Mouse (Mus musculus): ENCODE measurements at regions not wholly inside any gene's neighbourhood (a gene's known extent, or its start where the extent isn't known, plus 50 kb on each side); places are given as distances from the start of the nearest gene placed in this dataset.

- H3K9me3 ChIP-seq (ENCODE audit: control insufficient read depth, insufficient read depth, low read depth, low read length): no peaks in the 10 kb centered on the region; the same call in 1 of the 2 replicates
- TF ChIP-seq ZNF384 (IDR thresholded peaks at IDR 0.05; ENCODE audit: low read depth, low read length) (no peak), MAFK (IDR thresholded peaks at IDR 0.05; ENCODE audit: insufficient read depth, low read depth, low read length) (no peak), CHD2 (IDR thresholded peaks at IDR 0.05; ENCODE audit: low read depth, low read length) (no peak), HCFC1 (IDR thresholded peaks at IDR 0.05; ENCODE audit: borderline replicate concordance, insufficient read depth, low read length) (no peak), ZC3H11A (IDR thresholded peaks at IDR 0.05; ENCODE audit: borderline replicate concordance, low read depth, low read length) (no peak)
- in situ Hi-C loops (cut with MboI; ENCODE audit: low sequenced_read_pairs in 2 of 2, unreplicated experiment in 2 of 2): no loop called here
These were observed 79.1 kb upstream of the Astn2 start for GRCm38 (mm10) chr4:66483496-66483895.

GRCm38 (mm10) chr4:66482495-66483291, 78.3 kb upstream of the Astn2 start:
- in situ Hi-C loops (cut with MboI; ENCODE audit: low sequenced_read_pairs in 2 of 2, unreplicated experiment in 2 of 2): no loop called here
- DNase-seq (ENCODE audit: low read depth, low spot score): no peak
- no peak for TF ChIP-seq HCFC1 (IDR thresholded peaks at IDR 0.05; ENCODE audit: borderline replicate concordance, insufficient read depth, low read length)
- TF ChIP-seq MAFK (IDR thresholded peaks at IDR 0.05; ENCODE audit: insufficient read depth, low read depth, low read length): no peak
- no peak for TF ChIP-seq CHD2 (IDR thresholded peaks at IDR 0.05; ENCODE audit: low read depth, low read length)
- no peak for TF ChIP-seq ZC3H11A (IDR thresholded peaks at IDR 0.05; ENCODE audit: borderline replicate concordance, low read depth, low read length)
- no peak for TF ChIP-seq ZNF384 (IDR thresholded peaks at IDR 0.05; ENCODE audit: low read depth, low read length)
- Histone ChIP-seq H3K9me3 (ENCODE audit: control insufficient read depth, insufficient read depth, low read depth, low read length) (no peaks in the 10 kb centered on the region; the same call in 1 of the 2 replicates), H3K4me3 (ENCODE audit: insufficient read depth in 1 of 2, low read depth in 1 of 2, low read length in 2 of 2, poor library complexity in 1 of 2, severe bottlenecking in 1 of 2) (no peak overlapping the region), H3K27ac (ENCODE audit: insufficient read depth, low read depth, low read length, poor library complexity, severe bottlenecking) (no peak overlapping the region), H3K36me3 (ENCODE audit: control insufficient read depth, insufficient read depth, low read length, poor library complexity, severe bottlenecking) (no peaks in the 10 kb centered on the region), H3K9ac (ENCODE audit: insufficient read depth, low read depth, low read length, poor library complexity, severe bottlenecking) (no peak overlapping the region), H3K4me1 (ENCODE audit: control insufficient read depth in 2 of 2, insufficient read depth in 2 of 2, low read length in 2 of 2, poor library complexity in 1 of 2) (no peaks in the 10 kb centered on the region)

More at GRCm38 (mm10) chr4:66483496-66483895, 79.1 kb upstream of the Astn2 start:
- Histone ChIP-seq H3K9ac (ENCODE audit: insufficient read depth, low read depth, low read length, poor library complexity, severe bottlenecking) (no peak overlapping the region), H3K4me1 (ENCODE audit: control insufficient read depth in 2 of 2, insufficient read depth in 2 of 2, low read length in 2 of 2, poor library complexity in 1 of 2) (no peaks in the 10 kb centered on the region), H3K36me3 (ENCODE audit: control insufficient read depth, insufficient read depth, low read length, poor library complexity, severe bottlenecking) (no peaks in the 10 kb centered on the region), H3K27ac (ENCODE audit: insufficient read depth, low read depth, low read length, poor library complexity, severe bottlenecking) (no peak overlapping the region), H3K4me3 (ENCODE audit: insufficient read depth in 1 of 2, low read depth in 1 of 2, low read length in 2 of 2, poor library complexity in 1 of 2, severe bottlenecking in 1 of 2) (no peak overlapping the region)
- no peak for DNase-seq (ENCODE audit: low read depth, low spot score)

GRCm38 (mm10) chr4:66478601-66479217, 74.3 kb upstream of the Astn2 start:
- DNase-seq (ENCODE audit: low read depth, low spot score): no peak
- no peak overlapping the region for H3K4me3 ChIP-seq (ENCODE audit: insufficient read depth in 1 of 2, low read depth in 1 of 2, low read length in 2 of 2, poor library complexity in 1 of 2, severe bottlenecking in 1 of 2)
- H3K9ac ChIP-seq (ENCODE audit: insufficient read depth, low read depth, low read length, poor library complexity, severe bottlenecking): no peak overlapping the region
- no peaks in the 10 kb centered on the region for H3K4me1 ChIP-seq (ENCODE audit: control insufficient read depth in 2 of 2, insufficient read depth in 2 of 2, low read length in 2 of 2, poor library complexity in 1 of 2)
- H3K9me3 ChIP-seq (ENCODE audit: control insufficient read depth, insufficient read depth, low read depth, low read length): no peaks in the 10 kb centered on the region; the same call in 1 of the 2 replicates
- no peak overlapping the region for H3K27ac ChIP-seq (ENCODE audit: insufficient read depth, low read depth, low read length, poor library complexity, severe bottlenecking)
- H3K36me3 ChIP-seq (ENCODE audit: control insufficient read depth, insufficient read depth, low read length, poor library complexity, severe bottlenecking): no peaks in the 10 kb centered on the region
- in situ Hi-C loops (cut with MboI; ENCODE audit: low sequenced_read_pairs in 2 of 2, unreplicated experiment in 2 of 2): no loop called here
- TF ChIP-seq MAFK (IDR thresholded peaks at IDR 0.05; ENCODE audit: insufficient read depth, low read depth, low read length) (no peak), ZC3H11A (IDR thresholded peaks at IDR 0.05; ENCODE audit: borderline replicate concordance, low read depth, low read length) (no peak), CHD2 (IDR thresholded peaks at IDR 0.05; ENCODE audit: low read depth, low read length) (no peak), ZNF384 (IDR thresholded peaks at IDR 0.05; ENCODE audit: low read depth, low read length) (no peak), HCFC1 (IDR thresholded peaks at IDR 0.05; ENCODE audit: borderline replicate concordance, insufficient read depth, low read length) (no peak)

All from ES-E14 (cell line).